Mouse (Mus musculus) heart, postnatal 4 days (tissue): ENCODE data around the gene 4930404N11Rik. TPM values are rescaled to one million over a fixed set of nuclear protein-coding genes. Genes with fewer than 3 reads are reported as not detected.

ENCODE experiments used
- DNase-seq: peaks from one replicate; pipeline ENCODE4 v3.0.0; 2021
- total RNA-seq, 2 experiments: library from RNA; stranded (reverse); gene quantifications; 2 replicates each; pipeline ENCODE4 v1.2.3; 2021

Gene 4930404N11Rik
- 1 to 10 TPM in 1 of 2 experiments, under 1 TPM in 1; 0.63 to 2.0 TPM for total RNA-seq

DNA sequence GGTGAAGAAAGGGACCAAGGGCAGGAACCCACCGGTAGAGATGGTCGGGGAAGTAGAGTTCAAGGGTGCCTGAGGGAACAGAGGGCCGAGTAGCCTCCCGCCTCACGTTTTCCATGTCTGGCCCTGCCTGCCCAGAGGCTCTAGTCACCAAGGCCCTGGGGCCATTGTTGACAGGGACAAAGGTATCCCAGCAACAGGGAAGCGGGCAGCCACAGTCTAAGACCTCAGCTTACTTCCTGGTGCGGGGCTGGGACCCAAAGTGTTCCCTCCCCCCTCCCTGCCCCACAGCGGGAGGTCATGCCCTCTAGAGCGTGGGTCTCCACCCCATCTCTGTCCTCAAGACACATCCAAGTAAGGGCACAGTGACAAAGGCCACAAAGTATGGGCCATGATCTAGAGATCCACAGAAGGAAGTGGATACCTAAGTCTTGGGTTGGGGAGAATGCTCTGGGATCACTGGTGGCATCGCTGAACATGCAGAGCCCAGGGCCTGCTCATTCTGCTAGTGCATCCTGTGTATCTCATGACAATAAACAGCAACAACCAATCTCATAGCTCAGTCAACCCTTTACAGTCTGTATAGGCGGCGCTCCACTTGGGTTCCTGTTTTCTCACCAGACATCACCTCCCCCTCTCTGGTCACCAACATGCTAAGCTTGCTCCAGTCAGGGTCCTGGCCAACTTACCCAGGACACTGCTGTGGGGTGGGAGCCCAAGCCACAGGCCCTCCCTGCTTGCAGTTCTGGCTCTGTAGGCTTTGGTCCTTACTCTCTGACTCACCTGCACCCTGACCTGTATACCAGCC, at the start of gene 4930404N11Rik:
TSS of gene 4930404N11Rik (minus strand) at position 145 of the 805 bp plus-strand sequence.
- DNase-seq = no peak

DNA sequence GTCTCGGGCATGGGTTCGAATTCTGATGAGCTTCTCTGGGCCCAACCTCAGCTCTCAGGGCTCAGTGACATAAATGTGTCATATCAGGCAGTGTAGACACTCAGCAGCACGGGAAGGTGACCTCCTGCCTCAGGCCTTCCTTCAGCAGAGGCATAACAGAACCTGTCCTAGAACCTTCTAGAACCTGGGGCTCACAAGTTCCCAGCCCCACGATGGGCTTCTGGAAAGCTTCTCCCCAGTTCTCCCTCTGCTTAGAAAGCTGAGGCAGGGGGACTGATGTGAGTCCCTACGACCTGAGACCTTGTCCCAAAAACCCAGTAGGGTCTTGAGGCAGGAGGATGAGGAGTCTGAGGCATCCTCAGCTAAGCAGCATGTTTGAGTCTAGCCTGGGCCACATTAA, 49.5 kb upstream of the 4930404N11Rik start:
- no peak for DNase-seq

DNA sequence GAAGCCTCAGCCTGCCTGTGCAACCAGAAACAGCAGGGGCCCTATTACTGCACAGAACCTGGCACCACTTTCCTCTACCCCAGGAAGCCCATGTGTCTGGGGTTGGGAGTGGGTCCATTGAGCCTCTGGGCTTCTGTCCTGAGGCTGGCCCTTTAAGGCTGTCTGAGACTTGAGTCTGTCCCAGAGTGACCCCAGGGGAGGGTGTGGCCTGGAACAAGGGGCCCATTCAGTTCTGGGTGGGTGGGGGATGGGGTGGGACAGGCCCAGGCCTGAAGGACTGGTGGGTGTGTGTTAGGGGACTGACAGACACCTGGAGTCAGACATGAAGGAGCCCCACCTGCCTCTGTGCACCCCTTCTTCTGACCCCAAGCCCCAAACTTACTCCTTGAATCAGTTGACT, 49.1 kb upstream of the 4930404N11Rik start:
- DNase-seq = peak; percentile 65

DNA sequence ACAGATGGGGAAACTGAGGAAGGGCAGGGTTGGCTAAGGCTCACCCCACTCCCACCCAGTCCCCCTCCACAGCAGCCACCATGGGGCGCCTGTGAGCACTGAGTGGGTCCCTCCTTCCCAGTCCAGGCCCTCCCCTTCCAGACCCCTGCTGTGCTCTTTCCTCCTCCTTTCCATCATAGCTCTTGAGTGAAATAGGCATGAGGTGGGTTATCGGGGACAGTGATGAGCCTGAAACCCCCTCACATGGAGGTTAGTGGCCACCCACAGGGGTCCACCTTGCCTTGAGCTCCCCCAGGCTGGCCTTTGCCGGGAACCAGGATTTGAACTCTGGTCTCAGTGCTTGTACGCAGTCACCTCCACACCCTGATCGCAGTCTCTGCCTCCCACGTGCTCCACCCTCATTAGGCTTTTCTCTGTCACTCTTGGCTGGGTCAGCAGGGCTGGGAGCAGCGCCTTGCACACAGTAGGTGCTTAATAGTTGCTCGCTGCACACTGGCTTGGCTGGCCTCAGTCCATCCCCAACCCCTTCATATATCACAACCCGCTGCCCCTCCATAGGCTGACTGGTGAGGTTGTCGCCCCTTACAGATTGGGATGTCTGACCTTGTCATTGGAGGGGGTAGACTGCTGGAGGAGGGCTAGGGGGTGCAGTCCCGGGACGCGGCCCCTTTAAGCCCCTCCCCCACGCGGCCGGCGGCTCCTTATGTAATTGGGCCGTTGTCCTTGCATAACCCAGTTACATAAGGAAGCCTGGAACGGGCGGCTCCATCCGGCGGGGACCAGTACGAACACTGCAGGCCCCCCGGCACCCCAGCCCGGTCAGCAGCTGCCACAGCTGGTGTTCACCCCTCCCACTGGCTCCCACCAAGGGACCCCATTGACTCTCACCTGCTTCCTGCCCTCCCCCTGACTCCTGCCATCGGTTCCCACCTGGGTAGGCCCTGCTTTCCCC, 48.0 kb upstream of the 4930404N11Rik start:
- peak; percentile 91 for DNase-seq

DNA sequence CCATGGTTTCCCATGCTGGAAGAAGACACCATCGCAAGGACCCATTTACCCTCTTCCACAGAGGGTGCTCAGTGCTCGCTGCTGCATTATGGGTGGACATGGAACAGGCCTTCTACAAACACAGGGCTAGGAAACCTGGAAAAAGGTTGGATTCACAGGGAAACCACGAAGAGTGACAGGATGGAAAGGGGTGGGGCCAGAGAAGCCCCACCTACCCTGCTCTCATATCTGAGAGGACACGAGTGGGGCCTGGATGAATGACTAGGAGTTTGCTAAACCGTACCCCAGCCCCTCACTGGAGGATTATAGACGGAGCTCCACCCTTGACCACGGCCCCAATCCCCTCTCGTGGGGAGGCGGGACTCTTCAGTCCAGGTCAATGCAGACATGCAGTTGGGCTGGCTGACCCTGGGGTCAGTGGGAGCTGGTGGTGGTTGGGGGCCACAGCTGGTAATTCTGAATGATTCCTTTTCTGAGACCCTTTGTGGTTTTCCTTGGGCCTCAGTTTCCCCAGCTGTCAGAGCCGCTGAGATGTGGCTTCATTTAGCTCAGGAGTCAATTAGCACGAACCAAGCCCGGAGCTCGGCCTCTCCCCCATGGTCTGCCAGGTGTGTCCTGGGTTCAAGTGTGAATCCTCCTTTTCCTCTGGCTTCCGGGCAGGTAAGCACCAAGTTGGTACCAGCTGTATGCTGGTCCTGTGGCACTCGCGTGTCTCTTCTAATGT, 47.1 kb upstream of the 4930404N11Rik start:
- no peak for DNase-seq

DNA sequence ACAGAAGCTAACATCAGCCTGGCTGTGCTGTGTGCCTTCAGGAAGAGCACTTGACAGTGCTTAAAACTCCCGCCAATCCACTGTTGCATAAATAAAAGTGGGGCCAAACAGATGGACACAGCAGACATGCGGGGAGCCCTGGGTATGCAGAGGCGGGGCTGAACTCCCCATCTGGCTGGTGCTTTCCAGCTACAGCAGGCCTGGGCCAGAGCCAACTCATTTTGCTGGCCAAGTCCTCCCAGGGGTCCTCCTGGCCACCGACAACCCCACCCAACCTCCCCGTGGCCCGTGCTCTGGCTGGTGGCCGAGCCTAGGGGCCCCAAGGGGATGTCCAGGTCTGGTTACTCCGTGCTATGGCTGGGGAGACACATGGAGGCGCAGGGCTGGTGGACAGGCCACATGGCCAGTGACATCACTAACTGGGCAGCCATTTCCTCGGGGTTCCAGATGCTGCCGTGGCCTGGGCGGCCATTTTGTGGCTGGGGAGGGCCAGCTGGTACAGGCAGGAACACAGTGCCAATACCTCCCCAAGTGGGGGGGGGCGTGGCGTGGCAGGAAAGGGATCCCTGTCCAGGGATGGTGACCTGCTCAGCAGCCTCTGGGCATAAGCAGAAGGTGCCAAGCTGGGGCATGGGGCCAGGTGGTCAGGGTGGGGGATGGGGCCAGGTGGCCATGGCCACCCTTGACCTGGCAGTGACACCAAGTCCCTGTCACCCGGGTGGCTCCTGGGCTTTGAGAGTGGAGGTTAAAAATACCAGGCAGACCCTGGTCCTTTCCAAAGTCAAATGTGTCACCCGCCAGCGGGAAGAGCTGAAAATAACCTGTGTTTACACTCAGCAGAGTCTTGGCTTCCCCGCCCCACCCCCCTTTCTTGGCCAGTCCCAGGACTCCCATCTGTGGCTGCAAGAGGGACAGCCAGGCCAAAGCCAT, 46.1 kb upstream of the 4930404N11Rik start:
- peak; percentile 93 for DNase-seq

DNA sequence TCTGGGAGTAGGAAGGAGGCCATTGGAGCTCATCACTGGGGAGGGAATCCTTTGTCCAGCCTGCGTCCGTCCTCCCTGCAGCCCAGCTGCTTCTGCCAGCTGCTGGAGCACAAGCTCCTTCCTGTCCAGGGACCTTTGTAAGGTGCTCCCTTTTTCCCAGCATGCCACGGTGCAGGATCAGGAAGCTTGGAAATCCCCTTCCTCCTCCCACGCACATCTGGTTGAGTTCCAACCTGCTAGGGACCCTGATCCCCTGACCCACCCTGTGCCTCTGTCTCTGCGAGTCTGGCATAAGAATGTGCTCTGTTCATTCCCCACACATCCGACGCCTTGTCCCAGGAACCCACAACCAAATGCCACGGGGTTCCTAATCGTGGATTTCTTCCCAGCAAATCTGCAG, 45.4 kb upstream of the 4930404N11Rik start:
- DNase-seq = peak; percentile 71

DNA sequence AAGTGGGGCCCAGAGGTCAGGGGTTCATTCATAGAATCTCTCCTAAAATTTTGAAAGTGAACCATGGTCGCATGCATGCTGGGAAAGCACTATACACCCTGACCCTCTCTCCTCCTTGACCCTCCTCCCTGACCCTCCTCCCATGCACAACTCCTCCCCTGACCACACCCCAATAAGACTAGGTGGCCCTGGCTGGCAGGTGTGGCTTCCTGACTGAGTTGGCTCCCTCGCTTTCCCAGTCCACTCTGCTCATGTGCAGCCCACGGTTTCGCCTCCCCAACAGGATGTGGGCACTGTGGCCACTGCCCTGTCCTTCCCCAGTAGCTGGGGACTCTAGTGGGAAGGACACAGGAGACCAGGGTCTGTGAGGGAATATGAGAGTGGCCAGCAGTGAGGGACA, 44.7 kb upstream of the 4930404N11Rik start:
- DNase-seq = no peak

DNA sequence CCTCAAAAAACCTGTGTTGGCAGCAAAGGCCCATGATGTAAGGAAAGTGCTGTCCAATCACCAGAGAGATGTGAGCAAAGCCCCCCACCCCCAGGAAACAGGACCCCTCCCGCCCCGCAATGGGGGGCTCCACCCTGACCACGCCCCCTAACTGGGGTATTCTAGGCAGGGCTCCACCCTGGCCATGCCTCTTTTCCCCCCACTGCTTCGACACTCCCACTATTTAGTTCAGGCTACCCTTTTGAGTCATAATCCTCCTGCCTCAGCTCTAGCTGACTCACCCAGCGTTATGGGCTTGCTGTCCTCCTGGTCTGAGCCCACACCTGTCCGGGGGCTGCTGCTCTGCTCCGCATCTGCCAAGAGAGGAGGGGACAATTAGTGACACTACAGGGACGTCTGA, 43.7 kb upstream of the 4930404N11Rik start:
- no peak for DNase-seq

DNA sequence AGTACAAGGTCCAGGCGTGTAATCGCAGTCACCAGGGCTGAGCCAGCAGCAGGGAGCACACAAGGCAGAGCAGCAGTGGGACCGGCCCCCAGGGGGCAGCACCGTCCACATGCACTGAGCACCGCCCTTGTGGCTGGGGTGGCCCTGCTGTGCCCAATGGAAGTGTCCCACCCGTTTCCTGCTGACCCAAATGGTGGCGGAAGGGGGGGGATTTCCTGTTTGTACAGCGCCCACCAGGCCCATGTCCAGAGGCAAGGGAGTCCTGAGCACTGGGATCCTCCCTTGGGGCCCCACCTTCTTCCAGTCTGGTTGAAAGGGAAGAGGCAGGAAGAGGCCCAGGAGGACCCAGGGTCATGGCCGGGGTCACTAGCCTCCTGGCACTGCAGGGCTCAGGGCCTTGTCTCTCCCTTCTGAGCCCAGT, 43.3 kb upstream of the 4930404N11Rik start:
- peak; percentile 90 for DNase-seq

DNA sequence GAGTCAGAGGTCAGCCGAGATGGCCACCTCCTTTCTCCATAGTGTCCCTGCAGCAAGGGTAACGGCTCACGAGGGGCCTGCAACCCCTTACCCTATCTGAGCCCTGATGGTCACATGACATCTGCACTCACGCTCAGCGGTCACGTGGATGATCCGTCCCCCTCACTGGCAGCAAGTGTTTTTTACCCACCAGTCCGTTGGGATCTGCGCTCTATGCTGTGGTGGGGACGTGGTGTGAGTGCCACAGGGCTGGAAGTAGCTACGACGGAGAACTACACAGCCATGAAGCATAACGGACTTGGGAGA, 42.8 kb upstream of the 4930404N11Rik start:
- no peak for DNase-seq

DNA sequence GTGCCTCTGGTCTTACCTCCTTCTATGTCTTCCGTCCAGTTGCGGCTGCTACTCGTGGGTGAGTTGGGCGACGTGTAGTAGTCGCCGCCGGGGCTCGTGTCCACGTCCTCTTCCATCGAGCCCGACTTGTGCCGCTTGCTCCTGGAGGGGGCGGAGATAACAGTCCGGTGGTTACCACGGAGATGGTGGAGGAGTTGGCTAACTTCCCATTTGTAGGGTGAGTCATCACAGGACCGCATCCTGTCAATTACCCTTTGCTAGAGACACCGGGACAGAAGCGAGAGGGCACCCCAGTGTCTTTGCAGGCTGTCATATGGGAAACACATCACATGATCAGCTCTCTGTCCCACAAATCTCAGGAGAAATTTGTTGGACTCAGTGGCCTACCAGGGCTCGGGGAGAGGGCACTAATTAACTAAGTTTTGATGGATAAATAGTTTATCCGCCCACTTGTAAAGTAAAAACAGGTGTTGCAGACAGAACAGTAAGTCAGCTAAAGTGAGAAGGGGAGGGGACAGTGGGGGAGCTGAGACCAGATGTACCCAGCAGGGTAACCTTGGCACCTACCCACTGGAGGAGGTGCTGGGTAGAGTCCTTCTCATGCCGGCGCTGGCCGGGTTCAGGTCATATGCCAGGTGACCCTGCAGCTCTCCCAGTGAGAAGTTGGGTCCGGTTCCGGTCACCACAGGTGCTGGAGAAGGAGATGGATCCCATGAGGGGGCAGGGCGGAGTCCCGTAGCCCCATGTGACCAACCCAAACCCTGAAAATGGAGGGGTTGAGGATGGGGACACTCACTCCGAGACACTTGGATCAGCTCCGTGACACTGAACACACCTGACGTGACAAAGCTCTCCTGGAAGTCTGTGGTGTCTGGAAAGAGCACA, 42.2 kb upstream of the 4930404N11Rik start:
- peak; percentile 86 for DNase-seq

DNA sequence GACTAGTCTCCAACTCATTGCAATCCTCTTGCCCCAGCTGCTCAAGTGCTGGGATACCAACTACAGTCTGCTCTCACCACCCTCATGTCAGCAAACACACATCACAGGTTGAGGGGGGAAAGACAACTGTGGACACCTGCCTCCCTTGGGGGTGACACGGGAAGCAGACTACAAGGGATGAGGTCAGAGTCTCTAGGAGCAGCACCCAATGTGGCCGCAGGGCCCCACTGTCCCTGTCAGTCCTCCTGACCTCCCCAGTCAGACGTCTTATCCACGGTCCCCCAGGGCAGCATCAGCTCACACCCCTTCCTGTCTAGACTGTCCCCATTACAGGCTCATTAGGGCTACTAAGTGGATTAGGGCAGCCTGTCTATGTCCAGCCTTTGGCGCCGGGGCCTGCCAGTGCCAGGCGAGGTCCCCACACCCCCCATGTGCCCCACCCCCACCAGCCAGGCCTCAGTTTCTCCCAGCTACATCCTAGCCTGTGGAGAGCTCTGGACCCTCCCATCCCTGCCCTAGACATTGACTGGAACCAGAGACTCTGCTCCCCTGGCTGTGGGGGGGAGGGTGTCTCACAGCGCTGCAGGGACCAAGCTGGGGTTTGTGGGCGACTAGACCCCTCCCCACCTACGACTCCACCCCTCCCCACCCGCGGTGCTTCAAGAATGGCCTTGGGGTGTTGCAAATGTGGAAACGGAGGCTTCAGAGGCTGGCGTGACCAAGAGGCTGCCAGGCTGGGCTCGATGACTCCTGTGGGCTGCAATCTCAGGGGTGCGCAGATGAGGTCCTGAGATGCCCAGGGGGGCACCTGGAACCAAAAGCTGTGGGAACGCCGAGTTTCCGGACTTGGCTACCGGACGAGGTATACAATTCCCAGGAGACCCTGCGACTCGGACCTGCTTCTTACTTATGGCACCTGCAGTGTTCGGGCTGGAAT, 41.2 kb upstream of the 4930404N11Rik start:
- no peak for DNase-seq

DNA sequence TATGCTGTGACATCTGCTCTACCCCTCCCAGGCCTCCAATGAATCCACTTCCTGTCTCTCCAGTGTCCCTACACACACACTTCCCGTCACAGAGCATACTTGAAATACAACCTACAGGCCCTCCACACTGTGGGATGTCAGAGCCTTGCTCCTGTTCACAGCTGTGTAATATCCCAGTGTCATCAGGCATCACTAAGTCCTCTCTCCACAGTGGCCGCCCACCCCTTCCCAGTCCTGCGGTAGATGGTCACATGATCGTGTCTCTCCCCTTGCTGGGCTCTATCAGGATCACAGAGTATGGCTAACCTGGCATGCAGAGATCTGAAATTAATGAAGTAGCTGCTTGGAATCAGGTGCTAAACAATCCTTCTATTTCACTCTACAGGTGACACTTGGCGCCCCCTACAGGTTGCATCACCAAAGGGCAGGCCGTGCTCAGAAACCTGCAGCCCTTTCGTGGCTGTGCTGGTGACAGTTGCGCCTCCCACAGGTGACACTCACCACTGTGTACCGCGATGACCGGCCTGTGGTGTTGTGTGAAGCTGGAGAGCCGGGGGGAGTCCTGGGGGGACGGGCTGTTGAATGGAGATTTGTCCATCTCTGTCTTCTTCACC, 40.1 kb upstream of the 4930404N11Rik start:
- DNase-seq = peak; percentile 78

DNA sequence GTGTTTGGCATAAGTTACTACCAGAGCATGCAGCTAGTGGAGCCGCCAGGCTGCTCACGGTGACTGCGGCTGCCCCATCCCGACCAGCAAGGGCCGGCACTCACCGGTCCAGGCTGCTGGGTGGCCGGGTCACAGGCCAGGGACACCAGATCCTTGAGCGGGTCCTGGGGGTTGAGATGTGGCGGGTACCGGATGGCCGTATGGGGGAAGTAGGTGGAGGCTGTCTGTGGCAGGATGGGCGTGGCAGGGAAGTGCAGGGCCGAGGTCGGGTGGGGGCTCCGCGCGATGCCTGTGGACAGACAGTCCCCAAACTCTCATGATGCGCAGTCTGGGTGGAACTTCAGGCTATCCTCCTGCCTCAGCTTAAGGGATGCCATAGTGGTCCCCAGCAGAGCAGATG, 39.1 kb upstream of the 4930404N11Rik start:
- DNase-seq = no peak

DNA sequence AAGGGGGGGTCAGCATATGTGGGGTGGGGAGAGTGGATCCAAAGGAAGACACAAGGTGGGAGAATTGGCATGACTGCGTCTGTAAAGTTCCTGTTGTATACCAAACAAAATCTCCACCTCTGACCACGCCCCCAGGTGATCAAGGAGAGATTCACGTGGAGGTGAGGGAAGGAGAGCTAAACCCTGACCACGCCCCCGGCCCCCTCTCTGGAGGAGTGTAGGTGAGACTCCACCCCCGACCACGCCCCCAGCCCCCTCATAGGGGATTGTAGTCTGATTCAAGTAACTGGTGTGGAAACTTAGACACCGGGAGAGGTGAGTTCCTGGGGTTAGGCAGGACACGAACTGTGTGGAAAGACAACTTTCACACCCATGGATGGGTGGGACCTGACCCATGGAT, 38.5 kb upstream of the 4930404N11Rik start:
- DNase-seq = no peak

DNA sequence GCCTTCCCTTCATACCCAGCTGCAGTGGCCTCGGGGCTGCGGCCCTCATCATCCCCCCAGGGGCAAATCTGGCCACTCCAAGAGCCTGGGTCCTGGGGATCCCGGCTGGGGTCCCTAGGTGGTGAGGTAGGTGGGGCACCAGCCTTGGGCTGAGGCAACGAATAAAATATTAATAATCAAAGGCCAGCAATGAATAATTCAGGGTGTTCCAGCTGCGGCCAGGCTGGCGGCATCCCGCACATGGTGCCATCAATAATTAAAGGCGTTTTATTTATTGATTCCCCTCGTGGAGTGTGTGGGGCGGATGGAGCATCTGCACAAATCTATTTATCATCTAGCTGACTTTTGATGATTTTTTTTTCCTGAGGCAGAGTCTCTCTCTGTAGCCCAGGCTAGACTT, 37.9 kb upstream of the 4930404N11Rik start:
- no peak for DNase-seq

DNA sequence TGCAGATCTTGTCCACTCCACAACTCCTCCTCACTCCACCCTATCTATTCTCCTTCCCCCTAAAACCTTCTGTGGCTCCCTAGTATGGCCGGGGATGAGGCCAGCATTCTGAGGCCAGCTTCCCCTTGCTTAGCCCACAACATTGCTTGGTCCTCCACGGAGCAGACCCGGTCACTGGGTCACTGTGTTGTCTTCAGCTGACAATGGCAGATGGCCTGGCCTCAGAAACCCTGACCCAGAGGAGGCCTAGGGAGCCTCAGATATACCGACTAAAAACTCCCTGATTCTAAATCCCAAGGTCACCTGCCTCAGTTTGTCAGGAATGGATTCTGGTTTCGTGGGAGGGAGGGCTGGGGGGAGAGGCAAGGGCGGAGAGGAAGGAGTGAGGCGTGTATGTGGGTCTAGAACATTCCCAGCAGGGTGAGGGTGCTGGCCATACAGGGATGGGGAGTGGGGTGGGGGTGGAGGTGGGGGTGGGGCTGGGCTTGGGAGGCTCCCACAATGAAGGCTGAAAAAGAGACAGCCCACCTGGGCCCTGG, 36.7 kb upstream of the 4930404N11Rik start:
- no peak for DNase-seq
